Mouse (Mus musculus): Measurements from ENCODE around the gene Ssc4d. TPM values are rescaled to one million over a fixed set of nuclear protein-coding genes. Genes with fewer than 3 reads are reported as not detected.

Ssc4d gene
- total RNA-seq, 2 experiments from 2014 or later, result 6.0 TPM; not detected in 1

DNA sequence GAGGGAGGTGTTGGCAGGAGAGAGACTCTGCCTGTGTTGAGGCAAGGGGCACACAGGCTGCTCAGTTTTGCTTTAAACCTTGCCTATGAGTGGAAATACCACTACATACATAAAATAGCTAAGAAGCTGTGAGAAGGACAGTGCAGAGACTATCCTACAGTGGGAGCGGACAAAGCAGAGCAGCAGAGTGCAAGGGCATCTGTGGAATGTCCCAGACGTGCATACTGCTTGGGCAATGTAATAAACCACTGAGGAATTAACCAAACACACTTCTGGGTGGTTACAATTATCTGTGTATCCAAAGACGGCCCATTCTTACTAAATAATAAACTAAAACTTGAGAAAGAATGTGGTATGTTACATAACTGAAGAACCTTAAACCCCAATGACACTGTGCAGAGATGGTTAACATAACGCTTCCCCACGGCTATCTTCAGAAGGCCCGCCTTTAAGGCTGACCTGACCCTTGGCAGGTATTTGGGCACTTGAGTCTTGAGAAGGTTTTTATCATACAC lies 58.2 kb downstream of the Ssc4d start:
- ATAC-seq (replicated peaks; ENCODE audit: low FRiP score, poor library complexity, severe bottlenecking), result no peak

DNA sequence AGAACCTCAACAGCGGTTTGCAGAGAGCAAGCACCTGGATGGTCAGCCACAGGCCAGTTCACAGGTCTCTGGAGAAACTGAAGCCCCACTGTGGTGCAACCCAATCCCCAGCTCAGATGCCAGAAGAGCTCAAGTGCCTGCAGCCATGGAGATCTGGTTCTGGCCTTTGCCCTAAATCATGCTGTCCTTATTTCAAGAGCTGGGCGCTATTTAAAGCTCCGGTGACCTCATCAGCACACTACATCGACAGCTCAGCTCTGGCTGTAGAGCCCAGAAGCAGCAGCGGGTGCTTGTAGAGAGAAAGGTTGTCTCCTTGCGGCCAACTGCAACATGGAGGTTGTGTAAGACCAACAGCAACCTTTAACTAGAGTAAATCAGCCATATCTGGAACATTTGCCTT lies 60.2 kb downstream of the Ssc4d start:
- no peak for ATAC-seq (replicated peaks; ENCODE audit: low FRiP score, poor library complexity, severe bottlenecking)

DNA sequence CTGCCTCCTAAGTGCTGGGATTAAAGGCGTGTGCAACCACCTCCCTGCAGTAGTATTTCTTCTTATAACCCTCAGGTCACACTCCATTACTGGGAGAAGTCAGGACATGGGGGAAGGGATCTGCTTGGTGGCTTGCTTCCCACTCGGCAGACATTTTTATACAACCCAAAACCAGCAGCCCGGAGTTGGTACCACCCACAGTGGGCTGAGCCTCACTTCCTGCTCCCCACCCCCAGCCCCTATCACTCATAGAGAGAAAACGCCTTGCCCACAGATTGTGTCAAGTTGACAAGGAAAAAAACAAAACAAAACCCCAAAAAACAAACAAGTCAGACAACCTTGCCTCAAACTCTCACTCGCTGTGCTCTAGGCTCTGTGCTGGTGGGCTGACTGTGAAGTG lies 61.1 kb downstream of the Ssc4d start:
- no peak for ATAC-seq (replicated peaks; ENCODE audit: low FRiP score, poor library complexity, severe bottlenecking)

DNA sequence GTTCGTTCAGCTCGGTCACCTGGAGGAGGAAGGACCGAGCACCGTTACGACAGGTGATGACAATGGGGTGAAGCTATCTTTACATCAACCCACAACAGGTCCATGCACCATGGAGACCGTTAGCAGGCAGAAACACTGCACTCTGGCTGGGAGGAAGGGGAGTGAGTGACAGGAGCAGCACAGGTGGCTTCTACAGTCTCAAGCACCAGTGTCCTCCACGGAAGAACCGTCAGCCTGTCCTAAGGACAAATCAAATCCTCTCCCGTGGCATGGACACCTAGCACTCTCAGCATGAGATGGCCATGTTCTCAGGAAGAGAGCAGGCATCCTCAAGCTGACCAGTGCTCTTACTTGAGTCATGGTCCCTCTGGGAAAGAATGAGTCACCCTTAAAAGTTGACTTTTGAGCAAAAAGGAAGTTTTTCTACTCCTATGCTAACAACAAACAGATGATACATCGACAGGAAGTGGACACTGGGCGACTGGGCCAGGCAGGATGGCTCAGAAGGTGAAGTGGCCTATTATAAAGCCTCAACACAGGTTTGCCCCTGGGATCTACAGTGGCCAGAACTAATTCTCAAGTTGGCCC lies 62.6 kb downstream of the Ssc4d start:
- ATAC-seq (replicated peaks; ENCODE audit: low FRiP score, poor library complexity, severe bottlenecking), result no peak

DNA sequence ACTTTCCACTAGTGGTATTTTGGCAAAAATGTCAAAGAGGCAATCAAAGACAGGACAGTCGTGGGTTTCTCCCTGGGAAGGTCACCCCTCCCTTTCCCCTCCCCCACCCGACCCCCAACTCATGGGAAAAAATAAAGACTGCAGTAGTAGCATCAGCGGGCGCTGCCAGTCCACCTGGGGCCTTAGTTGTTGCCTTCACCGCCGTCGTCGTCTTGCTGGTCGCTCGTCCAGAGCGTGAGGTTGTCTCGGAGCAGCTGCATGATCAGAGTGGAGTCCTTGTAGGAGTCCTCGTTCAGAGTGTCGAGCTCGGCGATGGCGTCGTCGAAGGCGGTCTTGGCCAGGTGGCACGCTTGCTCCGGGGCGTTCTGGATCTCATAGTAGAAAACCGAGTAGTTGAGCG lies 63.5 kb downstream of the Ssc4d start:
- no peak for ATAC-seq (replicated peaks; ENCODE audit: low FRiP score, poor library complexity, severe bottlenecking)

Other genes starting within 250 kb of the Ssc4d start
- gene Tmem120a, start 230.1 kb downstream of the Ssc4d start, total RNA-seq (2015; ENCODE audit: low replicate concordance), result 0.58 and 5.4 TPM in 2 replicates
- 6.0 and 8.7 TPM in 2 replicates for gene Tmem120a, start 230.1 kb downstream of the Ssc4d start, total RNA-seq (2017; ENCODE audit: low replicate concordance)
- not detected in 2 replicates for gene Styxl1, start 196.1 kb downstream of the Ssc4d start, total RNA-seq (2015; ENCODE audit: low replicate concordance)
- gene Styxl1, start 196.1 kb downstream of the Ssc4d start, total RNA-seq (2017; ENCODE audit: low replicate concordance), result not detected in 2 replicates
- gene Mdh2, start 196.1 kb downstream of the Ssc4d start, total RNA-seq (2015; ENCODE audit: low replicate concordance), result 106 and 152 TPM in 2 replicates
- gene Mdh2, start 196.1 kb downstream of the Ssc4d start, total RNA-seq (2017; ENCODE audit: low replicate concordance), result 47.2 and 55.1 TPM in 2 replicates
- not detected in 2 replicates for gene Srrm3, start 167.6 kb downstream of the Ssc4d start, total RNA-seq (2015; ENCODE audit: low replicate concordance)
- gene Srrm3, start 167.6 kb downstream of the Ssc4d start, total RNA-seq (2017; ENCODE audit: low replicate concordance), result not detected in 2 replicates
- not detected in 2 replicates for gene Hspb1, start 86.6 kb downstream of the Ssc4d start, total RNA-seq (2015; ENCODE audit: low replicate concordance)
- not detected in 2 replicates for gene Hspb1, start 86.6 kb downstream of the Ssc4d start, total RNA-seq (2017; ENCODE audit: low replicate concordance)
- gene Ywhag, start 39.9 kb downstream of the Ssc4d start, total RNA-seq (2015; ENCODE audit: low replicate concordance), result 14.8 and 40.5 TPM in 2 replicates
- 17.3 and 17.9 TPM in 2 replicates for gene Ywhag, start 39.9 kb downstream of the Ssc4d start, total RNA-seq (2017; ENCODE audit: low replicate concordance)
- not detected in 2 replicates for gene Zp3, start 5.6 kb upstream of the Ssc4d start, total RNA-seq (2015; ENCODE audit: low replicate concordance)
- not detected in 2 replicates for gene Zp3, start 5.6 kb upstream of the Ssc4d start, total RNA-seq (2017; ENCODE audit: low replicate concordance)
- 3.8 and 22.1 TPM in 2 replicates for gene Dtx2, start 20.3 kb upstream of the Ssc4d start, total RNA-seq (2015; ENCODE audit: low replicate concordance)
- 2.3 TPM in 1 of 2 replicates, not detected in the other for gene Dtx2, start 20.3 kb upstream of the Ssc4d start, total RNA-seq (2017; ENCODE audit: low replicate concordance)
- gene Upk3b, start 64.0 kb upstream of the Ssc4d start, total RNA-seq (2015; ENCODE audit: low replicate concordance), result not detected in 2 replicates
- gene Upk3b, start 64.0 kb upstream of the Ssc4d start, total RNA-seq (2017; ENCODE audit: low replicate concordance), result 0.14 TPM in 1 of 2 replicates, not detected in the other
- not detected in 2 replicates for gene Upk3bl, start 80.0 kb upstream of the Ssc4d start, total RNA-seq (2015; ENCODE audit: low replicate concordance)
- gene Upk3bl, start 80.0 kb upstream of the Ssc4d start, total RNA-seq (2017; ENCODE audit: low replicate concordance), result not detected in 2 replicates
- 1.9 and 3.3 TPM in 2 replicates for gene Rasa4, start 109.4 kb upstream of the Ssc4d start, total RNA-seq (2015; ENCODE audit: low replicate concordance)
- 4.3 TPM in 2 replicates for gene Rasa4, start 109.4 kb upstream of the Ssc4d start, total RNA-seq (2017; ENCODE audit: low replicate concordance)
- gene Polr2j, start 142.1 kb upstream of the Ssc4d start, total RNA-seq (2015; ENCODE audit: low replicate concordance), result 34.6 and 42.0 TPM in 2 replicates
- gene Polr2j, start 142.1 kb upstream of the Ssc4d start, total RNA-seq (2017; ENCODE audit: low replicate concordance), result 24.1 and 62.5 TPM in 2 replicates
- 2.9 and 24.2 TPM in 2 replicates for gene Lrwd1, start 161.5 kb upstream of the Ssc4d start, total RNA-seq (2015; ENCODE audit: low replicate concordance)
- gene Lrwd1, start 161.5 kb upstream of the Ssc4d start, total RNA-seq (2017; ENCODE audit: low replicate concordance), result 11.9 and 14.8 TPM in 2 replicates
- 7.7 and 10.7 TPM in 2 replicates for gene Alkbh4, start 161.6 kb upstream of the Ssc4d start, total RNA-seq (2015; ENCODE audit: low replicate concordance)
- 2.2 and 3.4 TPM in 2 replicates for gene Alkbh4, start 161.6 kb upstream of the Ssc4d start, total RNA-seq (2017; ENCODE audit: low replicate concordance)
- gene Orai2, start 196.2 kb upstream of the Ssc4d start, total RNA-seq (2015; ENCODE audit: low replicate concordance), result 6.9 and 13.1 TPM in 2 replicates
- 6.4 and 10.6 TPM in 2 replicates for gene Orai2, start 196.2 kb upstream of the Ssc4d start, total RNA-seq (2017; ENCODE audit: low replicate concordance)
- 1.5 and 6.1 TPM in 2 replicates for gene Prkrip1, start 224.4 kb upstream of the Ssc4d start, total RNA-seq (2015; ENCODE audit: low replicate concordance)
- 4.9 and 14.5 TPM in 2 replicates for gene Prkrip1, start 224.4 kb upstream of the Ssc4d start, total RNA-seq (2017; ENCODE audit: low replicate concordance)

Measured in erythroblast, adult 5-6 weeks (primary cell).